Mouse (Mus musculus): ENCODE measurements around the gene Vmn1r115. TPM values are rescaled to one million over a fixed set of nuclear protein-coding genes. Genes with fewer than 3 reads are reported as not detected.
"Not testable (repeated sequence)": the region's sequence is repeated elsewhere in the genome, so short reads cannot be mapped to it uniquely, and the experiment has no call there.

Gene Vmn1r115
- not detected for total RNA-seq (2022)

GRCm38 (mm10) chr7:20844885-20845284 is at the start of gene Vmn1r115:
Vmn1r115 (minus strand) TSS chr7:20844985.
- DNase-seq (ENCODE audit: low spot score in 2 of 2) = not testable (repeated sequence)

GRCm38 (mm10) chr7:20884021-20884420 is 39.2 kb upstream of the Vmn1r115 start, which contains the start of gene Vmn1r117:
Vmn1r117 (minus strand) TSS chr7:20884121.
- DNase-seq (ENCODE audit: low spot score in 2 of 2) = not testable (repeated sequence)

- not testable (repeated sequence) for DNase-seq (ENCODE audit: low spot score in 2 of 2)
Measured at GRCm38 (mm10) chr7:20871956-20872355, 27.2 kb upstream of the Vmn1r115 start, which contains the start of gene Vmn1r116. Vmn1r116 (plus strand) TSS chr7:20872256.

GRCm38 (mm10) chr7:20812086-20812485 is 32.7 kb downstream of the Vmn1r115 start, which contains the start of gene Vmn1r114:
Vmn1r114 (minus strand) TSS chr7:20812186.
- not testable (repeated sequence) for DNase-seq (ENCODE audit: low spot score in 2 of 2)

Other genes starting within 250 kb of the Vmn1r115 start
- not detected for gene Gm4513, start 246.0 kb downstream of the Vmn1r115 start, total RNA-seq (2022)
- not detected for gene Vmn1r107, start 176.1 kb downstream of the Vmn1r115 start, total RNA-seq (2022)
- not detected for gene Vmn1r111, start 141.8 kb downstream of the Vmn1r115 start, total RNA-seq (2022)
- gene Gm10668, start 114.4 kb downstream of the Vmn1r115 start, total RNA-seq (2022) = not detected
- not detected for gene Vmn1r112, start 73.8 kb downstream of the Vmn1r115 start, total RNA-seq (2022)
- not detected for gene Vmn1r113, start 57.7 kb downstream of the Vmn1r115 start, total RNA-seq (2022)
- not detected for gene Vmn1r114, start 32.8 kb downstream of the Vmn1r115 start, total RNA-seq (2022)
- not detected for gene Vmn1r116, start 27.3 kb upstream of the Vmn1r115 start, total RNA-seq (2022)
- gene Vmn1r117, start 39.1 kb upstream of the Vmn1r115 start, total RNA-seq (2022) = not detected
- gene Vmn1r118, start 67.4 kb upstream of the Vmn1r115 start, total RNA-seq (2022) = not detected
- not detected for gene Vmn1r119, start 167.5 kb upstream of the Vmn1r115 start, total RNA-seq (2022)
- gene Vmn1r120, start 208.8 kb upstream of the Vmn1r115 start, total RNA-seq (2022) = not detected

Data from left cerebral cortex, adult 8-10 months (tissue).